Mouse (Mus musculus) liver, embryonic 13.5 days (tissue): ENCODE data around the gene Cdk2. TPM values are rescaled to one million over a fixed set of nuclear protein-coding genes. Genes with fewer than 3 reads are reported as not detected.

ENCODE experiments used
- ATAC-seq: fragments of 200-750 bp; cut with Nextera tagmentation; 2 replicates; pipeline ENCODE4 v1.8.0; 2017; ENCODE audit warnings: low read depth, mild to moderate bottlenecking, moderate number of reproducible peaks, moderate library complexity
- DNase-seq: peaks from one replicate; pipeline ENCODE4 v3.0.0; 2022
- H3K27ac ChIP-seq: fragments of 300-500 bp; sonication (generic); 2 replicates; pipeline ENCODE4 v1.5.1; 2015; ENCODE audit warnings: moderate library complexity, mild to moderate bottlenecking, inconsistent platforms
- H3K27me3 ChIP-seq: fragments of 300-500 bp; sonication (generic); 2 replicates; pipeline ENCODE4 v1.6.1; 2015; ENCODE audit warnings: mild to moderate bottlenecking, inconsistent platforms
- H3K36me3 ChIP-seq: fragments of 300-500 bp; sonication (generic); 2 replicates; pipeline ENCODE4 v1.6.1; 2015; ENCODE audit warnings: mild to moderate bottlenecking, inconsistent platforms
- H3K4me1 ChIP-seq: fragments of 300-500 bp; sonication (generic); replicated peaks from 2 replicates; pipeline ENCODE4 v1.6.1; 2015; ENCODE audit warnings: inconsistent platforms
- H3K4me2 ChIP-seq: fragments of 300-500 bp; sonication (generic); 2 replicates; pipeline ENCODE4 v1.6.1; 2015; ENCODE audit warnings: inconsistent platforms, mild to moderate bottlenecking, moderate library complexity
- H3K4me3 ChIP-seq: fragments of 300-500 bp; sonication (generic); replicated peaks from 2 replicates; pipeline ENCODE4 v1.5.1; 2015; ENCODE audit warnings: mild to moderate bottlenecking, inconsistent platforms
- H3K9ac ChIP-seq: fragments of 300-500 bp; sonication (generic); 2 replicates; pipeline ENCODE4 v1.6.1; 2015; ENCODE audit warnings: mild to moderate bottlenecking, inconsistent platforms
- H3K9me3 ChIP-seq: fragments of 300-500 bp; sonication (generic); replicated peaks from 2 replicates; pipeline ENCODE4 v1.6.1; 2016; ENCODE audit warnings: inconsistent platforms
- WGBS: fragments of 180-500 bp; shearing (Covaris S2); methylation state at CpG from one replicate; pipeline ENCODE4 v1.1.7; 2015; ENCODE audit not compliant: insufficient replicate concordance; 5-methylcytosine and 5-hydroxymethylcytosine counted together
- polyA plus RNA-seq: library from polyadenylated mRNA; unstranded; fragments of >200 nt; fragmentation: Nextera tagmentation; extraction: Ambion mirVana; gene quantifications from 2 replicates; pipeline ENCODE4 v1.2.1, GENCODE M21; 2015

The Cdk2 gene
- polyA plus RNA-seq, 1 experiment from 2014 or later = 61.1 TPM

DNA sequence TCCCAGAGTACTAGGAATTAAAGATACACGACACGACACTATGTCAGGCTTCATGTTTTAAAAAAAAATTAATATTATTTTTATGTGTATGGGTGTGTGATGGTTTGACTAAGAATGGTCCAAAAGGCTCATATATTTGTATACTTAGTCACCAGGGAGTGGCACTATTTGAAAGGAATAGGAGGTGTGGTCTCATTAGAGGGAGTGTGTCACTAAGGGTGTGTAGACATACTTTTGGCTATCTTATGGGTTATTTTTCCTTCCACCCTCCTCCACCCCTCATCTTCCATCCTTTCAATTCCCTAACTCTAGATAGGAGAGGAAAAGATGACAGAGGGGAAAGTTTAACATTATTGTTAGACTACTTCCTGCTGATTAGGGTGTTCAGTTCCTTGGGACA, 39.0 kb downstream of the Cdk2 start:
- Histone ChIP-seq H3K27me3 (peaks cover 42% of the 10 kb centered on the region), H3K4me3 (no peak overlapping the region), H3K4me1 (peaks cover 54% of the 10 kb centered on the region), H3K9me3 (no peaks in the 10 kb centered on the region), H3K4me2 (peak overlapping the region; percentile 42), H3K9ac (no peak overlapping the region), H3K36me3 (no peaks in the 10 kb centered on the region), H3K27ac (peak overlapping the region; percentile 66)
- ATAC-seq (no peak), DNase-seq (no peak)
- 86% methylated on average over 2 of the region's 2 CpGs for WGBS

DNA sequence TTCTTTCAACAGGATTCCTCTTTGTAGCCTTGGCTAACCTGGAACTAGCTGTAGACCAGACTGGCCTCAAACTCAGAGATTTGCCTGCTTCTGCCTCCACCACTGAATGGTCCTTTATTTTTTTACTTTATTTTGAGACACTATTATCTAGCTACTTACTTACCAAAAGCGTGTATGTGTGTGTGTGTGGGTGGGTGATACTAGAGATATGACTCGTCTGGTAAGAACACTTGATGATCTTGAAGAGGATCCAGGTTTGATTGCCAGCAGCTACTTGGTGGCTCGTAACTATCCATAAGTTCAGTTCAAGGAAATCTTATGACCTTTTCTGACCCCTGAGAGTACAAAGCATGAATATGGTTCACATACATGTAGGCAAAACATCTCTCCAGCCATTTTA, 39.5 kb downstream of the Cdk2 start:
- Histone ChIP-seq H3K36me3 (no peaks in the 10 kb centered on the region), H3K9me3 (no peaks in the 10 kb centered on the region), H3K4me3 (no peak overlapping the region), H3K9ac (no peak overlapping the region), H3K4me1 (peaks cover 54% of the 10 kb centered on the region), H3K27me3 (peaks cover 37% of the 10 kb centered on the region), H3K4me2 (peak overlapping the region; percentile 42), H3K27ac (peak overlapping the region; percentile 66)
- WGBS = 20% methylated on average over 3 of the region's 3 CpGs
- ATAC-seq = peak; percentile 69
- DNase-seq = no peak

GRCm38 (mm10) chr10:128664808-128665207, 40.0 kb downstream of the Cdk2 start:
- ATAC-seq = peak; percentile 82

DNA sequence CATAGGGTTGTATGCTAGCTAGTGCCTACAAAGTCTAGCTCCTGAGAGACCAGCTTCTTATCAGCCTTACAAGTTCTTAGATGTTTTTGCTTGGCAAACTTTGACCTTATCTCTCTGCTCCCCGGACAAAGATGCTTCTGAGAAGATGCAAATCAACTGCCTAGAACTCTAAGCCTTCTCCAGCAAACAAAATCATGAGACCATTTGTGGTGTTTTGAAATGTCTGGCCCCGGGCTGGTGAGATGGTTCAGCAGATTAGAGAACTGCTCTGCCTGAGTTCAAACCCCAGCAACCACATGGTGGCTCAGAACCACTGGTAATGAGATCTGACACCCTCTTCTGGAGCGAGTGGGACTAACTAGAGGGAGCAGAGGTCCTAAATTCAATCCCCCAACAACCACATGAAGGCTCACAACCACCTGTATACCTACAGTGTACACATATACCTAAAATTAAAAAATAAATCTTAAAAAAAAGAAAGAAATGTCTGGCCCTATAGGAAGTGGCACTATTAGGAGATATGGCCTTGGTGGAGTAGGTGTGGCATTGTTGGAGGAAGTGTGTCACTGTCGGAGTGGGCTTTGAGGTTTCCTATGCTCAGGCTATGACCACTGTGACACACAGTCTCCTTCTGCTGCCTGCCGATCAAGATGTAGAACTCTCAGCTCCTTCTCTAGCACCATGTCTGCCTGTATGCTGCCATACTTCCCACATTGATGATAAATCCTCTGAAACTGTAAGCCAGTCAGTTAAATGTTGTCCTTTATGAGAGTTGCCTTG, 41.2 kb downstream of the Cdk2 start:
- Histone ChIP-seq H3K4me3 (no peak overlapping the region), H3K4me1 (peaks cover 45% of the 10 kb centered on the region), H3K9me3 (no peaks in the 10 kb centered on the region), H3K9ac (no peak overlapping the region), H3K36me3 (no peaks in the 10 kb centered on the region), H3K27ac (peak overlapping the region; percentile 66; the same call in 1 of the 2 replicates), H3K4me2 (no peak overlapping the region), H3K27me3 (peaks cover 28% of the 10 kb centered on the region)
- DNase-seq (no peak), ATAC-seq (no peak)
- 15% methylated on average over 5 of the region's 5 CpGs for WGBS

More at GRCm38 (mm10) chr10:128664808-128665207, 40.0 kb downstream of the Cdk2 start:
- H3K36me3 ChIP-seq = no peaks in the 10 kb centered on the region
- WGBS = 14% methylated on average over 3 of the region's 3 CpGs
- no peak overlapping the region for H3K9ac ChIP-seq
- peaks cover 54% of the 10 kb centered on the region for H3K4me1 ChIP-seq
- no peak overlapping the region for H3K4me3 ChIP-seq
- H3K27ac ChIP-seq = peak overlapping the region; percentile 66
- H3K4me2 ChIP-seq = peak overlapping the region; percentile 42
- no peaks in the 10 kb centered on the region for H3K9me3 ChIP-seq
- peaks cover 33% of the 10 kb centered on the region for H3K27me3 ChIP-seq
- DNase-seq = peak; percentile 45

DNA sequence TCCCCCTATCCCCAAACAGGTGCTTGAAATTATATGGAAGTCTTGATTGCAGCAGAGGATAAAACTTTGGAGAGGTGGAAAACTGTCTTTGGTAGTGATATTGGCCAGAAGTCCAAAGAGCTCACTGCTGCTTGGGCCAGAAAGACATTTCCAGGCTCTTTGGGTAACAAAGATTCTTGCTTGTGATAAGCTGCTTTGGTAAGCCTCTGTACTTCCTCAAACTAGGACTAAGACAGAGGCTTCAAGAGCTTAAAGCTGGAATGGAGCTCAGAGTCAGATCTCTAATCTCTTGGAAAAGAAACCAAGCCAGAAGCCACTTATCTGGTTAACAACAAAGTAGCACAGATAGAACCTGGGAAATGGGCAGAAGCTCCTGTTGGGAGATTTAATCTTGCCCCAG, 42.4 kb downstream of the Cdk2 start:
- Histone ChIP-seq H3K4me1 (peaks cover 41% of the 10 kb centered on the region), H3K9ac (no peak overlapping the region), H3K4me3 (no peak overlapping the region), H3K27me3 (peaks cover 18% of the 10 kb centered on the region), H3K27ac (no peak overlapping the region), H3K9me3 (no peaks in the 10 kb centered on the region), H3K4me2 (no peak overlapping the region), H3K36me3 (no peaks in the 10 kb centered on the region)
- ATAC-seq (no peak), DNase-seq (no peak)

DNA sequence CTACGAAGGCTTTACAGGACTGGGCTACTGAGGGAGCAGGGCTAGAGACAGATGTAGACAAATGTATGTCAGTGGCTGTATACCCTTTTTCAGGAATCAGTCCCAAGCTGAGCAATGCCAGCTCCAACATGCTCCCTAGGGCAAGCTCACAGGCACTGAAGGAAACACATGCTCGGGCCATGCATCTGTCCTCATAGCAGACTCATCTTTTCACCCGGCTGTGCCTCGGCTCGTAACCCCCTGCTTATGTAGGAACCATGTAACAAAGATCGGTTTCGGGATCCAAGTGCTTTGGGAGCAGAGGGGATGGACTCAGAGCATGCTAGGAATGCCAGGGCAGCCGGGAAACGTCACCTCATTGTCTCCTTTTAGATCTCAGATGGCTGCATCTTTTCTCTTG, 45.3 kb downstream of the Cdk2 start:
- H3K27ac ChIP-seq = no peak overlapping the region
- no peak overlapping the region for H3K4me2 ChIP-seq
- no peak for DNase-seq
- peaks cover 39% of the 10 kb centered on the region for H3K4me1 ChIP-seq
- H3K9me3 ChIP-seq = no peaks in the 10 kb centered on the region
- H3K9ac ChIP-seq = no peak overlapping the region
- ATAC-seq = no peak
- 51% methylated on average over 9 of the region's 9 CpGs for WGBS
- no peak overlapping the region for H3K4me3 ChIP-seq
- H3K27me3 ChIP-seq = peaks cover 8% of the 10 kb centered on the region
- no peaks in the 10 kb centered on the region for H3K36me3 ChIP-seq

DNA sequence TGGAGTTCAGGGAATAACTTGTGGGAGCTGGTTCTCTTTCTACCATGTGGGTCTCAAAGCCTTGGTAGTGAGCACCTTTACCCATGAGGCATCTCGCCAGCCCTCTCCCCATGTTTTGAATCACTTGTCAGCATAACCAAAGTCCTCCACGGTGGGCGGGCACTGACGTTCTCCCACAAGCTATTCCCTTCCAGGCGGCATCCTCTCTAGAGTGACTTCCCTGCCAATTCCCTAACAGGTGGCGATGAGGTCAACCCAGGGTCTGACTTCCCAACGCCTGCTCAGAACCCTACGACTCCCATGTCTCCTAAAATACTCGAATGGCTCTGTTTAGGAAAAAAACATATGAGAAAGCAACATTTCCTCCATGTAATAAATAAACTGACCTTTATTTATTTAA, 47.0 kb downstream of the Cdk2 start:
- Histone ChIP-seq H3K4me3 (no peak overlapping the region), H3K4me1 (peaks cover 22% of the 10 kb centered on the region), H3K36me3 (no peaks in the 10 kb centered on the region), H3K27ac (no peak overlapping the region), H3K4me2 (no peak overlapping the region), H3K27me3 (peaks cover 13% of the 10 kb centered on the region), H3K9me3 (no peaks in the 10 kb centered on the region), H3K9ac (no peak overlapping the region)
- WGBS = 52% methylated on average over 9 of the region's 9 CpGs
- DNase-seq (no peak), ATAC-seq (no peak)

GRCm38 (mm10) chr10:128656731-128657130, 48.1 kb downstream of the Cdk2 start:
- no peak overlapping the region; the same call in 1 of the 2 replicates for H3K27ac ChIP-seq
- 57% methylated on average over 1 of the region's 1 CpGs for WGBS
- H3K27me3 ChIP-seq = peaks cover 15% of the 10 kb centered on the region
- no peak overlapping the region for H3K4me3 ChIP-seq
- no peak overlapping the region for H3K9ac ChIP-seq
- peaks cover 16% of the 10 kb centered on the region for H3K4me1 ChIP-seq
- H3K36me3 ChIP-seq = no peaks in the 10 kb centered on the region
- no peak overlapping the region for H3K4me2 ChIP-seq
- H3K9me3 ChIP-seq = no peaks in the 10 kb centered on the region
- ATAC-seq (no peak), DNase-seq (no peak)

- Histone ChIP-seq H3K4me3 (no peak overlapping the region), H3K9me3 (no peaks in the 10 kb centered on the region), H3K36me3 (no peaks in the 10 kb centered on the region), H3K27ac (no peak overlapping the region), H3K9ac (no peak overlapping the region; the same call in 1 of the 2 replicates), H3K4me1 (peaks cover 16% of the 10 kb centered on the region), H3K27me3 (peaks cover 18% of the 10 kb centered on the region), H3K4me2 (no peak overlapping the region)
- WGBS = 32% methylated on average over 3 of the region's 3 CpGs
- DNase-seq = no peak
- peak; percentile 73 for ATAC-seq
These were observed 49.6 kb downstream of the Cdk2 start for GRCm38 (mm10) chr10:128655254-128655653.

- no peak for ATAC-seq
- H3K36me3 ChIP-seq = no peaks in the 10 kb centered on the region
These were observed 51.0 kb downstream of the Cdk2 start for GRCm38 (mm10) chr10:128653866-128654265.

More at GRCm38 (mm10) chr10:128653866-128654265, 51.0 kb downstream of the Cdk2 start:
- 63% methylated on average over 4 of the region's 4 CpGs for WGBS
- Histone ChIP-seq H3K4me1 (peaks cover 16% of the 10 kb centered on the region), H3K4me2 (no peak overlapping the region), H3K27ac (no peak overlapping the region), H3K4me3 (no peak overlapping the region), H3K9ac (no peak overlapping the region), H3K9me3 (no peaks in the 10 kb centered on the region), H3K27me3 (0 out of 2 replicates have a peak, but pooled peaks cover 10% of the 10 kb centered on the region)
- no peak for DNase-seq
